Mouse (Mus musculus) CH12.LX (cell line): ENCODE results near the gene Rmdn2.

ENCODE experiments used
- CHD1 ChIP-seq: IDR thresholded peaks from 2 replicates; pipeline ENCODE4 v1.6.1; 2012; ENCODE audit warnings: low read depth, low read length, improper control_type of control experiment, inconsistent platforms
- CHD2 ChIP-seq: IDR thresholded peaks from 2 replicates; pipeline ENCODE4 v1.6.1; 2011; ENCODE audit warnings: low read length, improper control_type of control experiment
- CTCF ChIP-seq, 2 experiments: IDR thresholded peaks in 1 of 2; conservative IDR thresholded peaks in 1 of 2; 2 replicates each; pipeline ENCODE4 v1.5.1; 2011 to 2012; ENCODE audit warnings: low read depth in 2 of 2, low read length in 2 of 2, improper control_type of control experiment in 1 of 2, inconsistent platforms in 1 of 2, mild to moderate bottlenecking in 1 of 2, moderate library complexity in 1 of 2
- E2F4 ChIP-seq: IDR thresholded peaks from 2 replicates; pipeline ENCODE4 v1.6.1; 2011; ENCODE audit warnings: low read depth, low read length, improper control_type of control experiment; ENCODE audit not compliant: insufficient replicate concordance
- EP300 ChIP-seq: IDR thresholded peaks from 2 replicates; pipeline ENCODE4 v1.6.1; 2011; ENCODE audit warnings: low read length, improper control_type of control experiment
- HCFC1 ChIP-seq: IDR thresholded peaks from 2 replicates; pipeline ENCODE4 v1.6.1; 2012; ENCODE audit warnings: low read depth, mild to moderate bottlenecking, inconsistent platforms, low read length, improper control_type of control experiment
- JUND ChIP-seq: conservative IDR thresholded peaks from 2 replicates; pipeline ENCODE4 v1.6.1; 2011; ENCODE audit warnings: low read depth, low read length, improper control_type of control experiment
- MAX ChIP-seq: IDR thresholded peaks from 2 replicates; pipeline ENCODE4 v1.6.1; 2011; ENCODE audit warnings: low read length, improper control_type of control experiment
- MYC ChIP-seq: IDR thresholded peaks from 2 replicates; pipeline ENCODE4 v1.6.1; 2011; ENCODE audit warnings: low read depth, mild to moderate bottlenecking, improper control_type of control experiment, low read length
- POLR2A ChIP-seq: IDR thresholded peaks from 2 replicates; pipeline ENCODE4 v1.6.1; 2011; ENCODE audit warnings: low read depth, mild to moderate bottlenecking, improper control_type of control experiment, low read length
- RCOR1 ChIP-seq: conservative IDR thresholded peaks from 2 replicates; pipeline ENCODE4 v1.6.1; 2012; ENCODE audit warnings: low read depth, mild to moderate bottlenecking, inconsistent platforms, low read length, improper control_type of control experiment
- SMC3 ChIP-seq: IDR thresholded peaks from 2 replicates; pipeline ENCODE4 v1.6.1; 2011; ENCODE audit warnings: low read depth, low read length, improper control_type of control experiment

DNA sequence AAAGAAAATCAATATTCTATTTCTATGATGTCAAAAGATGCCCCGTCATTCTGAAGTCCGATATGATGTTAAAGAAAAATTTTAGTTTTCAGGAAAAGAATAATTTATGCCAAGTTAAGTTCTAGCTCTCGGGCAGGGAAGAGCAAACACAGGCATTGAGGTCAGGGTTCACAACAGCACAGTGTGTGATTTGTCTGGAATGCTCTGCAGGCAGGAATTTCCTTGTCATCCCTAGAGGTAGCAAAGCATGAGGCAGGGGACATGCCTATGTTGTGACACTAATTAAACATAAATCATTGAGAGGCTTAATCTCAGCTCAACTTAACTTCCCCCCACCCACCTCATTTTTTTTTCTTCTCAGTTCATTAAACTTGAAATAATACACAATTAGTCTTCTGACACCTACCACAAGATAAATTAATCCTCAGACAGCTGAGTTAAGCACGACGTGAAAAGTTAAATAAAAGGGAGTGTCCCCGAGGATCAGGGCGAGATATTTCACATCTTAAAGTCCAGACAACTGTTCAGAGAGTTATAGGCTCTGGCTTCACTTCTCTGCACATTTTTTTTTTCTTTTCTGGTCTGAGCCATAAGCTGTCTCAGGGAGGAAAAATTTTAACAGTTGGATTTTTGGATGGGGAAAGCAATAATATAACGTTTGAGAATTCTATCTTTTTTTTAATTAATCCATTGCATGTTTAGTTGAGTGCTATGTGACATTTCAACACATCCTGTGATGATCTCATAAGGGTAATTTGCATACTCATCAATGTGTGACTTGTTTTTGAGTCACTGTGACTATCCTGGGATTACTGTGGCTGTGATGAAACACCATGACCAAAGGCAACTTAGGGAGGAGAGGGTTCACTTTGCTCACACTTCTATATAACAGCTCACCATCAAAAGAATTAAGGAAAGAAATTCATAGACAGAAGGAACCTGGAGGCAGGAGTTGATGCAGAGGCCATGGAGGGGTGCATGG is 12.8 kb upstream of the Rmdn2 start:
- TF ChIP-seq CHD1 (no peak), POLR2A (no peak), JUND (peak; percentile 70), RCOR1 (no peak), CTCF (conservative IDR thresholded peaks at IDR 0.05 in 1 of 2, IDR thresholded peaks at IDR 0.05 in 1 of 2; ENCODE audit: low read depth in 2 of 2, low read length in 2 of 2) (no peak), CHD2 (no peak), MAX (no peak), EP300 (peak; percentile 38; the same call in 1 of the 2 replicates), MYC (no peak), HCFC1 (no peak), E2F4 (no peak), SMC3 (no peak)
